Mouse (Mus musculus): ENCODE results near the gene Cacna1c. TPM values are rescaled to one million over a fixed set of nuclear protein-coding genes. Genes with fewer than 3 reads are reported as not detected.
A peak's percentile ranks its signal among the peaks of the same experiment; 100 is the strongest.

The Cacna1c gene
- polyA plus RNA-seq, 1 experiment from 2014 or later, result 4.7 TPM

DNA sequence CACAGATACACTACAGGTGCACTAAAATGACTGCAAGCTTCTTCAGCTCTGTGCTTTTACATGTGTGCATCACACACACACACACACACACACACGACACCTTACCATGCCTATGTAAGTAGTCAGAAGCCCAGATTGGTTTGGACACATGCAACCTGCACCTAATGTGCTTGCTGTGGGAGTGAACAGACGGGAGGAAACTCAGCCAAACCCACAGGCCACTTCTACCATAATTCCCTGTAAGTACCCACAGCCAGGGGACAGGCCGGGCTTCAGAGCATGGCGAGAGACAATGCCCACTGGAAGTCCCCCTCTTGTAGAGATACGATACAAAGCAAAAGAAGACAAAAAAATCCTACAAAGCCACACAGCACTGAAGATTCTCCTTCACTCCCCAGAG lies 258.7 kb downstream of the Cacna1c start:
- H3K27me3 ChIP-seq (replicated peaks; ENCODE audit: control insufficient read depth, insufficient read depth, low read length), result no peaks in the 10 kb centered on the region
- WGBS, result 76% methylated on average over 5 of the region's 5 CpGs
- no peak for ATAC-seq

DNA sequence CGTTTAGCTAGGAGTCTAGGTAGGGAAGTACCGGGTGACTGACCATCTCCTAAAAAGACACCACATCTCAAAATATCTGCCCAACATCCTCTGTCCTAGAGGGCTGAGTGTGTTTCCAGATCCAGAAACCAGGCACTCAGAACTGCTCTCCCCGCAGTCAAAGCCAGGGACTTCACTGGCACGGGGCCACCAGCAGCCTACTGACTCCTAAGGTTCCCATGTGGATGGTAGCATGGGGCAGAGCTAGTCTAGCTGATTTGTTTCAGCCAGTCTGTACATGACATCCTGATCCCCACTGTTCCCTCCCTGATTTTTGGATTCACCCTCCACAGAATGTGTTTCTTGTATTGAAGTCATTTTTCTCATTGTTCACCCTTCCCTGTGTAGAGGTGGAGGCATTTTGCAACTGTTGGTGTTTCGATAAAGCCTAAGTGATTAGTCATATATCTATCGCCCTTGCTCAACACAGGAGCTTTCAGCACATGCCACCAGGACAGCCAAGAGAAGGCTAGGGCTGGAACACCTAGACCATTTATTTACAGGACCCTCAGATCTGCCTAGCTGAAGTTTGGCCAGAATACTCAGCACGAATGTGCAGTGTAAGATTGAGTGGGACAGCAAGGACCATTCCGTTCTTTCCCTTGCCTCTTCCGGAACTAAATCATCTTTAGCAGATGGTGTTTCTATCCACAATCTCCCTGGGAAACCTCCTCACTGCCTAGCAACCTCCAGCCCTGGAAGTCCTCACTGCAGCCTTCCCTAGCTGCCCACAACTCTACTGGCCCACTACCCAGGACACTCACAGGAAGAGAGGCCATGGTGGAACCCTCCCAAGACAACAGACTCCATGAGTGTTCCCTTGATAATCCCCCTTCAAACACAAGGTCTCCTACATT lies 260.4 kb downstream of the Cacna1c start:
- Histone ChIP-seq H3K9me3 (ENCODE audit: control insufficient read depth, low read length) (no peaks in the 10 kb centered on the region), H3K27me3 (replicated peaks; ENCODE audit: control insufficient read depth, insufficient read depth, low read length) (no peaks in the 10 kb centered on the region), H3K4me2 (ENCODE audit: low read length) (no peak overlapping the region), H3K4me1 (ENCODE audit: control insufficient read depth, insufficient read depth, low read depth, low read length) (peaks cover 17% of the 10 kb centered on the region), H3K36me3 (ENCODE audit: control insufficient read depth, insufficient read depth, low read length) (no peaks in the 10 kb centered on the region), H3K4me3 (ENCODE audit: low read length) (no peak overlapping the region), H3K9ac (ENCODE audit: low read depth, low read length) (no peak overlapping the region), H3K27ac (ENCODE audit: low read depth, low read length) (no peak overlapping the region)
- WGBS, result 73% methylated on average over 9 of the region's 9 CpGs
- ATAC-seq, result no peak

More for the DNA sequence above, 258.7 kb downstream of the Cacna1c start:
- no peak overlapping the region for H3K4me3 ChIP-seq (ENCODE audit: low read length)
- no peaks in the 10 kb centered on the region for H3K36me3 ChIP-seq (ENCODE audit: control insufficient read depth, insufficient read depth, low read length)
- no peak overlapping the region for H3K27ac ChIP-seq (ENCODE audit: low read depth, low read length)
- H3K9me3 ChIP-seq (ENCODE audit: control insufficient read depth, low read length), result no peaks in the 10 kb centered on the region
- no peak overlapping the region for H3K4me2 ChIP-seq (ENCODE audit: low read length)
- peaks cover 17% of the 10 kb centered on the region for H3K4me1 ChIP-seq (ENCODE audit: control insufficient read depth, insufficient read depth, low read depth, low read length)
- no peak overlapping the region for H3K9ac ChIP-seq (ENCODE audit: low read depth, low read length)

DNA sequence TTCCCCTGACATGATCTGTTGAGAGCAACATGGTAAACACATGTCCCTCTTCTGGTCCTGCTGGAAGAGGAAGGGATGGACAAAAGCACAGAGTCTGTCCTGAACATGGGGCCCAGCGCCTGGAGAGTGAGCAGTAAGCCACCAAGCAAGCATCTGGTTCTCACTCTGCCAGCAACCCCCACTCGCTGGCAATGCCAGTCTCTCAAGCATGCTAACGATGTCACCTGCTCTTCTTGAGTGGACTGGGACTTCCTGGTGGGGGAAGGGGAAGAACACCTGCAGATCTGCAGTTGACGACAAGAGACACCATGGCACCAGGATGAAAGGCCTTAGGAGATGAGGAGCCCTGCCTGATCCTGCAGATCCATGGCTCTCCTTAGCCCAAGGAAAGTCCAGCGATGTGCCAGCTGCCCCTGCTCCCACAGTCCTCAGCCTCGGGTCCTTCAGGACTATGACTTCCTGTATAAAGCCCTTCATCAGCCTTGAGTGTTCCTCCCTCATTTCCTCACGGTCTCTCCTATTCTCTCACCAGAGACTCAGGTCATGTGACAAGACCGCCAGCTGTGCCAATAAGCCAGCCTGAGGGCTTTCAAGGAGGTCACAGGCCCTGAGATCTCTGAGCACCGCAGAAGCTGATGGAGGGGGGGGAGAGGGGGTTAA lies 261.8 kb downstream of the Cacna1c start:
- WGBS, result 70% methylated on average over 9 of the region's 9 CpGs
- Histone ChIP-seq H3K27ac (ENCODE audit: low read depth, low read length) (no peak overlapping the region), H3K4me1 (ENCODE audit: control insufficient read depth, insufficient read depth, low read depth, low read length) (peaks cover 17% of the 10 kb centered on the region)

DNA sequence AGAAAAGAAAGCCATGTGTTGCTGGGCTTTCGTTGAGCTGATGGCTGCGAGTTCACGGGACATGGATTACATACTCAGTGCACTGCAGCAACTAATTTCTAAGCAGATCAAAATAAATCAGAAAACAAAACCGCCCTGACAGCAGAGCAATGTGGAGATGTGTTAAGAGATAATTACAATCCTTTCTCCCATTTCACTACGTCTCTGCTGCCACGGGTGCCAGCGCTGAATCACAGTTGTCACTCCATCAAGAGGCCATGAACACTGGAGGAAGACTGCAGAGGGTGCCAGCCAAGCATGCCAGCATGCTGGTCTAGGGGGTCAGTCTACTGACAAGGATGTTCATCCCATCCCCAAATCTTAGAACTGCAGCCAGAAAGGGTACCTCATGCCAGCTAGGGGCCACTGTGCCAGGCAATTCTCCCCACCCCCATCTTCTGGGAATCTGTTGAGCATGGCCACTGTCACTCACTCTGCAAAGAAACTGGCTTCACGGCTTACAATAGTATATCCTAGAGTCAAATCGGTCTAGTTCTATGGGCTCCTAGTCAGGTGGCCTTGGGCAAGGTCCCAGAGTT lies 263.1 kb downstream of the Cacna1c start:
- H3K4me2 ChIP-seq (ENCODE audit: low read length), result no peak overlapping the region
- H3K36me3 ChIP-seq (ENCODE audit: control insufficient read depth, insufficient read depth, low read length), result no peaks in the 10 kb centered on the region
- H3K4me1 ChIP-seq (ENCODE audit: control insufficient read depth, insufficient read depth, low read depth, low read length), result peaks cover 7% of the 10 kb centered on the region
- no peak overlapping the region for H3K27ac ChIP-seq (ENCODE audit: low read depth, low read length)
- no peak overlapping the region for H3K9ac ChIP-seq (ENCODE audit: low read depth, low read length)
- no peaks in the 10 kb centered on the region for H3K9me3 ChIP-seq (ENCODE audit: control insufficient read depth, low read length)
- ATAC-seq, result no peak
- no peaks in the 10 kb centered on the region for H3K27me3 ChIP-seq (replicated peaks; ENCODE audit: control insufficient read depth, insufficient read depth, low read length)
- no peak overlapping the region for H3K4me3 ChIP-seq (ENCODE audit: low read length)
- WGBS, result 80% methylated on average over 9 of the region's 9 CpGs

More for the DNA sequence above, 261.8 kb downstream of the Cacna1c start:
- ATAC-seq, result no peak
- H3K36me3 ChIP-seq (ENCODE audit: control insufficient read depth, insufficient read depth, low read length), result no peaks in the 10 kb centered on the region
- H3K27me3 ChIP-seq (replicated peaks; ENCODE audit: control insufficient read depth, insufficient read depth, low read length), result no peaks in the 10 kb centered on the region
- no peak overlapping the region for H3K4me2 ChIP-seq (ENCODE audit: low read length)
- H3K9ac ChIP-seq (ENCODE audit: low read depth, low read length), result no peak overlapping the region
- H3K9me3 ChIP-seq (ENCODE audit: control insufficient read depth, low read length), result no peaks in the 10 kb centered on the region
- no peak overlapping the region for H3K4me3 ChIP-seq (ENCODE audit: low read length)

DNA sequence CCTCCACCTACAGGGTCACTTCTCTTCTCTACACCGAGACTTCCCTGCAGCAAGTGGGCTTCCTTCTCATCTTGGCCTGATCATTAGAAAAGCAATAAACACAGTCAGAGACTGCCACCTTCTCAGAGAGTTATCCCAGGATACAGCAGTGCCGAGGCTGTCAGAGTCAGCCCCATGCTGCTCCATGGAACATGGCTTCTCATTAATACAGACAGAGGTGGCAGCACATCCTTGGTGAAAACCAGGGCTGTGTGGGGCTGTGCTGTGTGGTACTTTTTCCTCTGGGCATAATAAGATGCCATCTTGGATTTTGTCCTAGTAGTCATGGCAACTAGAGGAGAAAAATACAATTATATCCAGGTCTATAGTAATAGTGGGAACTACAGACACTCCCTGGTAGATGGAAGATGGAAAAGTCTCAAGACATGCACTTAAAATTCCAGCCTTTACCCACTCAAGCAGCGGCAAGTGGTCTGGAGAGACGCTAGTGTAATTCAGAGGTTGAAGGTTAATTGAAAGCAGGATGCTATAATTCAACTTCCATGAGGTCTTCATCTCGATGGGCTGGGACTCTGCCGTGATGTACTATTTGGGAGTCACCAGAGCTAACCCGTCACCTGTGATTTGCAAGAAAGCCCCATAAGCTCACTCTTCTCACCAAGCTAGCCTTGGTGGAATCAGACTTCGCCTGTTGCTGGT lies 264.1 kb downstream of the Cacna1c start:
- Histone ChIP-seq H3K27ac (ENCODE audit: low read depth, low read length) (no peak overlapping the region), H3K4me2 (ENCODE audit: low read length) (no peak overlapping the region), H3K9ac (ENCODE audit: low read depth, low read length) (no peak overlapping the region), H3K9me3 (ENCODE audit: control insufficient read depth, low read length) (no peaks in the 10 kb centered on the region), H3K4me3 (ENCODE audit: low read length) (no peak overlapping the region), H3K36me3 (ENCODE audit: control insufficient read depth, insufficient read depth, low read length) (no peaks in the 10 kb centered on the region), H3K4me1 (ENCODE audit: control insufficient read depth, insufficient read depth, low read depth, low read length) (peaks cover 4% of the 10 kb centered on the region; the same call in 1 of the 2 replicates), H3K27me3 (replicated peaks; ENCODE audit: control insufficient read depth, insufficient read depth, low read length) (no peaks in the 10 kb centered on the region)
- 0 out of 2 replicates have a peak, but pooled peaks have one; percentile 56 for ATAC-seq
- 79% methylated on average over 8 of the region's 8 CpGs for WGBS

DNA sequence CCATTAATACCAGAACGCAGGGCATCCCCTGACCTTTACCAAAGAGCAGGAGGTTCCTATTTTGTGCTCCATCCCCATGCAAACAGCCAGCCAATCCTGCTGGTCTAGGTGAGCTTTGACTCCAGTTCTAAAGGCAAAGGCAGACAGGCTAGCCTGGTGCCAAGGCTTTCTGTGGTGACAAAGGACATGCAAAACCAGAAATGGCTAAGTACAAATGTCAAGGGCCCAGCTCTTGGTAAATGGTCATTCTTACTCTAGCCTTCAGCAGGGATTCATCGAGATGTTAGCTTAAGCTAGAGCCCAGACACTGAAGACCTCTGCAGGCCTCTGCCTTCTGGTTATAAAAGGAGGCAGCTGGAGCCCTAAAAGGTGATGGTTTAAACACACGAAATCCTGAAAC lies 269.5 kb downstream of the Cacna1c start:
- no peak overlapping the region for H3K4me2 ChIP-seq (ENCODE audit: low read length)
- 76% methylated on average over 3 of the region's 3 CpGs for WGBS
- no peaks in the 10 kb centered on the region for H3K36me3 ChIP-seq (ENCODE audit: control insufficient read depth, insufficient read depth, low read length)
- peaks cover 4% of the 10 kb centered on the region for H3K4me1 ChIP-seq (ENCODE audit: control insufficient read depth, insufficient read depth, low read depth, low read length)
- H3K9ac ChIP-seq (ENCODE audit: low read depth, low read length), result no peak overlapping the region
- no peak overlapping the region for H3K4me3 ChIP-seq (ENCODE audit: low read length)
- no peak for ATAC-seq
- no peak overlapping the region for H3K27ac ChIP-seq (ENCODE audit: low read depth, low read length)
- no peaks in the 10 kb centered on the region for H3K9me3 ChIP-seq (ENCODE audit: control insufficient read depth, low read length)
- H3K27me3 ChIP-seq (replicated peaks; ENCODE audit: control insufficient read depth, insufficient read depth, low read length), result no peaks in the 10 kb centered on the region

DNA sequence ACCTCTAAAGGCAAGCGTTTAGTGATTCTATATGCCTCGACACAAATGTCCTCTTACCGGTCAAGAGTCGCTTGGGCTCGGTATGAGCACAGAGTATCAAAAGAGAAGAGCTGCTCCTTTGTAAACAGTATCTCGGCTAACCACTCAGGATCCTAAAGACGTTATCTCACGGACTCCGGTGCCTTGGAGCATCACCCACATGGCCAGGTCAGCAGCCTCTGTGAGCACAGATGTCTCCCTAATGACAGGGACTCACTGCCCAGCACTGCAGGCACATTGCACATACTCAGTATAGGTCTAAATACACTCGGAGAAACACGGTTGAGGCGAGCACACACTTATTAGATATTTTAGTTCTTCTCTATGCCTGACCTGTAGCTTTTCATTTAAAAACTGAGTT lies 271.8 kb downstream of the Cacna1c start:
- Histone ChIP-seq H3K27ac (ENCODE audit: low read depth, low read length) (no peak overlapping the region), H3K9ac (ENCODE audit: low read depth, low read length) (no peak overlapping the region), H3K4me3 (ENCODE audit: low read length) (no peak overlapping the region), H3K4me2 (ENCODE audit: low read length) (no peak overlapping the region), H3K4me1 (ENCODE audit: control insufficient read depth, insufficient read depth, low read depth, low read length) (peaks cover 4% of the 10 kb centered on the region), H3K36me3 (ENCODE audit: control insufficient read depth, insufficient read depth, low read length) (no peaks in the 10 kb centered on the region), H3K9me3 (ENCODE audit: control insufficient read depth, low read length) (no peaks in the 10 kb centered on the region), H3K27me3 (replicated peaks; ENCODE audit: control insufficient read depth, insufficient read depth, low read length) (no peaks in the 10 kb centered on the region)
- no peak for ATAC-seq
- WGBS, result 92% methylated on average over 12 of the region's 12 CpGs

DNA sequence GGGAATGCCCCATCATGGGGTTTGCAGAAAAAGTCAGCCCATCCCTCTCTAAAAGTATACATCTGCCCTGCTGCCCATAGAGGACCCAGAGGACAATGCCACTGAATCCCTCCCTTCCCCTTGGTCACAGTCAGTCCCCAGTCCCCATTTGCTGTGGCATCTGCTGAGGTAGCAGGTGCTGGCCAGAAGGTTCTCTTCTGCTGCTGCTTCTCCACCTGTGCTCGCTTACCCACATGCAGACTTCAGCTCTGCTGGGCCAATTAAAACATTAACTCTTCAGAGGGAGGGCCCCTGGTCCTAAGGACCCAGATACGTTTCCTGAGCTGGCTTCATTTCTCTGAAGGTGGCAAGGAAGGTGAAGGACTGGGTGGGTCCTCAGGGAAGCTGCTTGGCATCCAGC lies 272.3 kb downstream of the Cacna1c start:
- no peak overlapping the region for H3K9ac ChIP-seq (ENCODE audit: low read depth, low read length)
- no peaks in the 10 kb centered on the region for H3K27me3 ChIP-seq (replicated peaks; ENCODE audit: control insufficient read depth, insufficient read depth, low read length)
- H3K4me1 ChIP-seq (ENCODE audit: control insufficient read depth, insufficient read depth, low read depth, low read length), result peaks cover 4% of the 10 kb centered on the region
- H3K27ac ChIP-seq (ENCODE audit: low read depth, low read length), result no peak overlapping the region
- H3K9me3 ChIP-seq (ENCODE audit: control insufficient read depth, low read length), result no peaks in the 10 kb centered on the region
- no peak overlapping the region for H3K4me3 ChIP-seq (ENCODE audit: low read length)
- H3K4me2 ChIP-seq (ENCODE audit: low read length), result no peak overlapping the region
- ATAC-seq, result no peak
- WGBS, result 63% methylated on average over 2 of the region's 2 CpGs
- no peaks in the 10 kb centered on the region for H3K36me3 ChIP-seq (ENCODE audit: control insufficient read depth, insufficient read depth, low read length)

DNA sequence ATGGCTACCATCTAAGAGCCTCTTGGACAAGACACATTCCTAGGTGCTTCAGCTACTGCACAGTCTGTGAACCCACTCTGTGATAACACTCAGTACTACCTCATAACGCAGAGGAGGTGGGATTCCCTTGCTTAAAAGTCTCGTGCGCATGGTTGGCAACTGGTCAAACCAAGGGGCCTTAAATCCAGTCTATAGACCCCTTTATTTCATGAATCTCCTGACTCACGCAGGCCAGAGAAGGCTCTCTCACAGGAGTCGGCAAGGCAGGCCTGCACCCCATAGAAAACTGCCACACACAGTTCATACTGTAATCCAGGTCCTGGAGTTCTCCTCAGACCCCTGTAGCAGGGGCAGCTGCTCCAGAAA lies 273.0 kb downstream of the Cacna1c start:
- Histone ChIP-seq H3K9ac (ENCODE audit: low read depth, low read length) (no peak overlapping the region), H3K4me1 (ENCODE audit: control insufficient read depth, insufficient read depth, low read depth, low read length) (peaks cover 4% of the 10 kb centered on the region), H3K4me2 (ENCODE audit: low read length) (no peak overlapping the region), H3K27ac (ENCODE audit: low read depth, low read length) (no peak overlapping the region), H3K4me3 (ENCODE audit: low read length) (no peak overlapping the region), H3K36me3 (ENCODE audit: control insufficient read depth, insufficient read depth, low read length) (no peaks in the 10 kb centered on the region), H3K27me3 (replicated peaks; ENCODE audit: control insufficient read depth, insufficient read depth, low read length) (no peaks in the 10 kb centered on the region), H3K9me3 (ENCODE audit: control insufficient read depth, low read length) (no peaks in the 10 kb centered on the region)
- 79% methylated on average over 5 of the region's 5 CpGs for WGBS
- ATAC-seq, result no peak

All from hindbrain, embryonic 16.5 days (tissue).